Mouse (Mus musculus) A20 (cell line): Measurements from ENCODE around the gene Slc13a4.

Experiments used
- DNase-seq: peaks from one replicate; pipeline ENCODE4 v3.0.0-alpha.2; 2011; ENCODE audit warnings: low read depth, low spot score

Gene Slc13a4

GRCm38 (mm10) chr6:35258922-35259321 lies 49.0 kb downstream of the Slc13a4 start:
- peak; percentile 37 for DNase-seq

- no peak for DNase-seq
These were observed 50.2 kb downstream of the Slc13a4 start for GRCm38 (mm10) chr6:35257626-35258190.

- DNase-seq: no peak
These were observed 51.2 kb downstream of the Slc13a4 start for GRCm38 (mm10) chr6:35256691-35257090.

GRCm38 (mm10) chr6:35255017-35255416 lies 52.9 kb downstream of the Slc13a4 start:
- no peak for DNase-seq

GRCm38 (mm10) chr6:35254136-35254904 lies 53.6 kb downstream of the Slc13a4 start:
- peak; percentile 85 for DNase-seq

- DNase-seq: no peak
These were observed 54.5 kb downstream of the Slc13a4 start for GRCm38 (mm10) chr6:35253474-35253873.

- peak; percentile 92 for DNase-seq
These were observed 55.2 kb downstream of the Slc13a4 start for GRCm38 (mm10) chr6:35252477-35253346.

GRCm38 (mm10) chr6:35251807-35252476 lies 56.0 kb downstream of the Slc13a4 start:
- DNase-seq: no peak

- no peak for DNase-seq
These were observed 62.8 kb downstream of the Slc13a4 start for GRCm38 (mm10) chr6:35245086-35245485.

GRCm38 (mm10) chr6:35243989-35244388 lies 63.9 kb downstream of the Slc13a4 start:
- no peak for DNase-seq

- DNase-seq: no peak
These were observed 64.7 kb downstream of the Slc13a4 start for GRCm38 (mm10) chr6:35243252-35243651.

GRCm38 (mm10) chr6:35236108-35236785 lies 71.7 kb downstream of the Slc13a4 start:
- DNase-seq: no peak

- no peak for DNase-seq
These were observed 78.5 kb downstream of the Slc13a4 start for GRCm38 (mm10) chr6:35229415-35229814.

- DNase-seq: no peak
These were observed 82.2 kb downstream of the Slc13a4 start for GRCm38 (mm10) chr6:35225696-35226095.
